Mouse (Mus musculus) stomach, postnatal 0 days (tissue): Measurements from ENCODE around the gene Hspbap1.

ENCODE experiments used
- CTCF ChIP-seq: IDR thresholded peaks from 2 replicates; pipeline ENCODE4 v1.5.1; 2016; ENCODE audit warnings: antibody characterized with exemption, low read depth, mild to moderate bottlenecking, moderate library complexity
- EP300 ChIP-seq: optimal IDR thresholded peaks from 2 replicates; pipeline ENCODE3; 2016; ENCODE audit warnings: antibody characterized with exemption

DNA sequence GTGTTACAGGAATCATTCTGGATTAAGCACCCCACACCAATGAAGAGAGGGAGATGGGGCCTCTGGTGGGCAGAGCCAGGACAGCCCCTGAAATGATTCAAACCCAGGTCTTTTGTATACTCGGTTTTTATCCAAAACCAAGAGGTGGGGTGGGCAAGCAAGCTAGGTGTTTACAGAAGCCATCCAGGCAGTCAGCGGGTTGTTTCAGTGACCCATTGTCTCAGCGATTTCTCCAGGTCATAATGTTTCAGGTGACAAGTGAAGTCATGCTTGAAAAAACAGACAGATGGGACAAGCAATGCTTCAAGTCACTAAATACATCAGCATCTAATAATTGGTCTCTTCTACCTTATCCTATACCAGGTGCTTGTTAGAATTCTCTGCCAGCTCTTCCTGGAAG lies 3.8 kb upstream of the Hspbap1 start:
- TF ChIP-seq CTCF (no peak), EP300 (no peak)
